Mouse (Mus musculus): ENCODE data around the gene Hnrnpr.

DNA sequence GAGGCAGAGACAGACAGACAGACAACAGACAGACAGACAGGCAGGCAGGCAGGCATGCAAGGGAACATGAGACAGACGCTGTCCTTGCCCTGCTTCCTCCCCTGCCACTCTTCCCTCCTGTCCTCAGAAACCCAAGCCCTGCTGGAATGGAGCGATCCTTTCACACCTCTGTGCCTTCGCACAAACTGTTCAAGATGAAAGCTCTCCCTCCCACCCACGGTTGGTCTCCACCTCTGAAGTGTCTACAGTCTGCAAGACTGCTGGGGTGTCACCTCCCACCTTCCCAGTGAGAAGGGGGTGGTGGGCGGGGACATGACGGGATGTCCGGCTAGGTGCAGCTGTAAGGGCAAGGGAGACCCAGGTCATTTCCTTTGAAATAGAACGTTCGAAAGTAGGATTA is 29.1 kb upstream of the Hnrnpr start:
- no peak for TF ChIP-seq CTCF (IDR thresholded peaks at IDR 0.05; ENCODE audit: low read depth)
- no peak for TF ChIP-seq EP300 (IDR thresholded peaks at IDR 0.05; ENCODE audit: low read depth)

Measured in liver, postnatal 0 days (tissue).